13 mouse cellular contexts compared by ENCODE assay signal in genomic region chr11:51502431-51502851, GRCm38 (mm10).
DNase-seq lines count a peak whose midpoint lies in the region; ATAC-seq lines count a peak whose summit lies in the region.
"Had no signal": no experiment of that assay in that cellular context is flagged by ENCODE, and none has a peak within 500 bp of the region (broad histone marks: within the 10 kb centered on the region; RNA-seq: fewer than 3 reads in every experiment).

No protein-coding gene starts in this region.

- 0 out of 2 replicates have a peak, but pooled peaks cover 8% of the 10 kb centered on the region for H3K27me3 ChIP-seq in kidney, embryonic 15.5 days
- H3K27me3 ChIP-seq: liver, embryonic 15.5 days; neural tube, embryonic 13.5 days had no signal

- H3K36me3 ChIP-seq in kidney, embryonic 15.5 days = no peaks in the 10 kb centered on the region
- H3K36me3 ChIP-seq: hindbrain, embryonic 10.5 days; liver, embryonic 15.5 days; neural tube, embryonic 13.5 days had no signal

- peak overlapping the region; percentile 37; the same call in 1 of the 2 replicates for H3K27ac ChIP-seq in kidney, embryonic 15.5 days
- H3K27ac ChIP-seq: hindbrain, embryonic 10.5 days; liver, embryonic 15.5 days; neural tube, embryonic 13.5 days had no signal

- H3K4me3 ChIP-seq in kidney, embryonic 15.5 days (replicated peaks) = no peak overlapping the region
- H3K4me3 ChIP-seq: hindbrain, embryonic 10.5 days; liver, embryonic 15.5 days; neural tube, embryonic 13.5 days had no signal

- H3K4me2 ChIP-seq in kidney, embryonic 15.5 days = peak overlapping the region; percentile 31; the same call in 1 of the 2 replicates
- H3K4me2 ChIP-seq: liver, embryonic 15.5 days; neural tube, embryonic 13.5 days had no signal

- peaks cover 31% of the 10 kb centered on the region for H3K4me1 ChIP-seq in kidney, embryonic 15.5 days
- H3K4me1 ChIP-seq: liver, embryonic 15.5 days had no signal

- no peak for DNase-seq in kidney, adult 9 months
- DNase-seq in forelimb bud, embryonic 11.5 days (ENCODE audit: low read depth, low spot score) = peak; percentile 65
- DNase-seq in left cerebral cortex, adult 18-20 months (ENCODE audit: low spot score in 2 of 2) = peak; percentile 56 to 73
- DNase-seq in right cerebral cortex, postnatal 10 days (ENCODE audit: low spot score in 2 of 2) = peak; percentile 70 to 82
- DNase-seq in ovary, postnatal 10 days (ENCODE audit: low spot score) = no peak
- no peak for DNase-seq in thymus, postnatal 25 days
- DNase-seq: cerebellum, postnatal 25 days; gastrocnemius, postnatal 14 days had no signal

- no peaks in the 10 kb centered on the region for H3K9me3 ChIP-seq in kidney, embryonic 15.5 days (replicated peaks)
- H3K9me3 ChIP-seq: hindbrain, embryonic 10.5 days; liver, embryonic 15.5 days; neural tube, embryonic 13.5 days had no signal

- H3K9ac ChIP-seq in kidney, embryonic 15.5 days = no peak overlapping the region
- H3K9ac ChIP-seq: liver, embryonic 15.5 days; neural tube, embryonic 13.5 days had no signal

- whole genome bisulfite sequencing in kidney, embryonic 15.5 days = 22% methylated on average over 10 of the region's 10 CpGs

- ATAC-seq in kidney, embryonic 15.5 days (replicated peaks; ENCODE audit: low FRiP score) = peak; percentile 73
- no peak for ATAC-seq in inflammation-experienced regulatory T-cells, adult 6 months

Comparison
In these comparisons a context has a peak if more than half of its experiments do, and no peak if none do; other contexts are left out.
1. DNase-seq: peak in forelimb bud, embryonic 11.5 days (single experiment), left cerebral cortex, adult 18-20 months (2 of 2) and right cerebral cortex, postnatal 10 days (2 of 2); none in kidney, adult 9 months (single experiment), ovary, postnatal 10 days (single experiment) and thymus, postnatal 25 days (single experiment).